Mouse (Mus musculus): Measurements from ENCODE around the gene Agbl4.

The Agbl4 gene

DNA sequence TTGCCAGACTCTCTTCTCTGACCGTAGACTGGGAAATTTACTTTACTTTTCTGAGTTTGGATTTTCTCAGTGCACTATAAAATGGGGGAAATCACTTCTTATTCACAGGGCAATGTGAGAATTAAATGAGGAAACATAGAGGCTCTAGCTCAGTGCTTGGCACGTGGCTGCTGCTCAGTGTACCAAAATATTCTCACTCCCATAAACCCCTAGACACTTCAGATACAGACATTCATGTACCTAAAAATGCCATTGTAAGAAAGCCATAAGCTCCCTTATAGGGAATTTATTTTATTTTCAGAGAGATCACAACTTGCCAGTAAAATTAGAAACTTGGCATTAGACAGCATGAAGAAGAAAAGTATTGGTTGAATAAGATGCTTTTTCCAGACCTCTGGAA lies 883.5 kb downstream of the Agbl4 start:
- no peak for DNase-seq (ENCODE audit: low spot score)

GRCm38 (mm10) chr4:111281836-111282235 lies 884.4 kb downstream of the Agbl4 start:
- DNase-seq (ENCODE audit: low spot score) = no peak

DNA sequence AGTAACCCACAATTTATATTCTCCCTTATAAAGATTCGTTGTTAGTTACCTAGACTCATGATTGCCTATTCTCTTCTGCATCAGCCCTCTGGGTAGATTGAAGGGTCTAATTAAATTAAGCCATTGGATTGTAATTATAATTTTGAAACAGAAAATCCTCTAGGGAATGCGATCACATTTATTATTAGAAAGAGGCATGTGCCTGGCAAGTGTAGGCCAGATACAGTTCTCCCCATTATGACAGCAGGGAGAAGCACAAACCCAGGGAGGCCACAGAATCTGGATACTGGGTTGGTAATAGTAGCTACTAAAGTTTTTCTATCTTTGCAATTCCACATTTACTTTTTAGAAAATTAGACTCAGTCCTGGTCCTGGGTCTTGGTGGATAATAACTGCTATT lies 887.2 kb downstream of the Agbl4 start:
- DNase-seq (ENCODE audit: low spot score) = no peak

- no peak for DNase-seq (ENCODE audit: low spot score)
Observed at GRCm38 (mm10) chr4:111294528-111295241, 897.2 kb downstream of the Agbl4 start.

DNA sequence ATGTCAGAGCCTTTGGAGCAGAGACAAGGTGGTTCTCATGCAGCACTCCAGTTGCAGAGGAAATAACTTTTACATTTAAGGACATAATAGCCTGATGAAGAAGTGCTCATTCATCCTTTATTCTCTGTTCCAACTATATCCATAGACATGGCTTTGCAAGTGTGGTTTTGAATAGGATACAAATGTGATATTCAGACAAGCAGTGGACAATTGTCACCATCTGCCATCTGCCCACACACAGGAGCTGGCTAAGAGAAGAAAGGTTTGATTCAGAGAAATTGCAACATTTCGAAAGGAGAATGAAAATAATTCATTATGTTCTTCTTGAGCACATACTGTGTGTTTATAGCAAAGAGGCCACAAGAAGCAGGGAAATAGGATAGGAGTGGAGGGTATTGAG lies 909.1 kb downstream of the Agbl4 start:
- DNase-seq (ENCODE audit: low spot score) = no peak

GRCm38 (mm10) chr4:111307166-111307565 lies 909.7 kb downstream of the Agbl4 start:
- DNase-seq (ENCODE audit: low spot score) = no peak

DNA sequence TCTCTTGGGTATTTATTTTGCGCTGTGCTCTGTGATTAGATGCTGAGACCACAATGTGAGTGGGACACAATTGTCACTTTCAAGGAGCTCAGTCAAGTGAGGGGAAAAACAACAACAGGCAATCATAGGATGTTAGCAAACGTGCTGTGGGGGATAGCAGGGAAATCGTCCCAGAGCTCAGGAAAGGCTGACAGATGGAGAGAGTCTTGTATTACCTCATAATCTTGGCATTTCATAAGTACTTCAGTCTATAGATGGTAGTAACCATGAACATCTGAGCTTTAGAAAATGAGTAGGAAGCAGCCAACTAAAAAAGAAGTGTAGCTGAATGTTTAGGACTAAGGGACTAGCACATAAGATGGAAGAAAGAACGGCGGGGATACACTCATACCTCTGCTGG lies 910.2 kb downstream of the Agbl4 start:
- no peak for DNase-seq (ENCODE audit: low spot score)

GRCm38 (mm10) chr4:111308572-111309288 lies 911.3 kb downstream of the Agbl4 start:
- DNase-seq (ENCODE audit: low spot score) = no peak

GRCm38 (mm10) chr4:111327094-111327493 lies 929.6 kb downstream of the Agbl4 start:
- no peak for DNase-seq (ENCODE audit: low spot score)

DNA sequence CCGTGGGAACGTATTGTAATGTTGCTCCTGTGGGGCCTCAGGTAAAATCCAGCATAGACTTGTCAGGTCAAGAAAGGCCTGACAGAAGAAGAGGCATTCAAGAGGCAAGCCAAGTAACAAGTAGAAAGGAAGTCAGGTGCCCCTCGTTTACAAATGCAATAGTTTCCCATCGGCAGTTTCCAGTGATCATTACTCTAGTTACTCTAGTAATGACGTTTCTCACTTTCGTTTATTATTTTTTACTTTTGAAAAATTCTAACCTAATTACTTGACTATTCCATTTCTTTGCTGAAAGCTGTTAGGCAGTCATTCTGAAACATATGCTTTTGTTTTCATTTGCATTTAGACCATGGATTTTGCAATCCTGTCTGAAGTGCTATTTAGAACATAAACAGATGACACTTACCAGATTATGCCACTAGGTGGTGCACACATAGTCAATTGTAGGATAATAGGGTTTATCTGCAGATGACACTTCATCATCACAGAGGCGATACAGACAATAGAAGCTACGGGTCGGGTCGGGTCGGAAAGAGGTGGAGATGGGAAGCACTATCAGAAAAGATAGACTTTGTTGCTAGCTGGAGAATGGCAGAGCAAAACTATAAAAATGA lies 930.4 kb downstream of the Agbl4 start:
- peak; percentile 9 for DNase-seq (ENCODE audit: low spot score)

- DNase-seq (ENCODE audit: low spot score) = no peak
Observed at GRCm38 (mm10) chr4:111329501-111329900, 932.0 kb downstream of the Agbl4 start.

DNA sequence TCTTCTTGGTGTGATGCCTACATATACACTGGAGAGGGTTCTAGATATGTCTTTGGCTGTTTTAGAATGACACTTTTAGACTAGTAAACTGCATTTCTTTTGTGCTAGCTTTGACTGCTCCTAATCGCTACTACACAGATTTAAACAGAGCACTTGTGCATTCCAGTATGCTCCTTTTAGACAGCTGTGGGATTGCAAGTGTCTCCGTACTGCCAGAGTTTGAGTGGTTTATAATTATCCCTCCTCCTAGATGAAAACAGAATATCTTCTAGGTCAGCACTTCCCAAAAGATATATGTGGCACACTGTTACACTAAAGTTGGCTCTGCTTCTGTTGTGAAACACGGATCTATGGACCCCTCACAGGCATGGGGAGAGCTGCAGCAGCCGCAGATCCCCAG lies 935.4 kb downstream of the Agbl4 start:
- no peak for DNase-seq (ENCODE audit: low spot score)

DNA sequence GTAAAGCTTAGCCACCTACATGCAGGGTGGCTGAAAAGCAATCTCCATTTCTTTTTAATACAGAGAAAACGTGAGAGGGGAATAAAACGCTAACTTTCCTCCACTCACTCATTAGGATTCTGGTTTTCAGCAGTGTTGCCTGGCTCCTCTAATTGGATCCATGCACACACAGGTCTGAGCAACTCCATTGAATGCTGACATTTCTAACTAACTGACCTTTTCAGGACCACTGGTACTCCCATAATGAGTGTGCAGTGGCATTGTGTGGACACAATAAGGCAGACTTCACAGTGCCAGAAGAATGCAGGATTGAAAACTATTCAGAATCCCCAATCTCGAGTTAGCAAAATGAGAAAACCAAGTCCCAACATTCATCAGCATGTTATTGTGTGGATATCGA lies 952.5 kb downstream of the Agbl4 start:
- DNase-seq (ENCODE audit: low spot score) = no peak

- DNase-seq (ENCODE audit: low spot score) = no peak
Observed at GRCm38 (mm10) chr4:111350615-111351525, 953.4 kb downstream of the Agbl4 start.

DNA sequence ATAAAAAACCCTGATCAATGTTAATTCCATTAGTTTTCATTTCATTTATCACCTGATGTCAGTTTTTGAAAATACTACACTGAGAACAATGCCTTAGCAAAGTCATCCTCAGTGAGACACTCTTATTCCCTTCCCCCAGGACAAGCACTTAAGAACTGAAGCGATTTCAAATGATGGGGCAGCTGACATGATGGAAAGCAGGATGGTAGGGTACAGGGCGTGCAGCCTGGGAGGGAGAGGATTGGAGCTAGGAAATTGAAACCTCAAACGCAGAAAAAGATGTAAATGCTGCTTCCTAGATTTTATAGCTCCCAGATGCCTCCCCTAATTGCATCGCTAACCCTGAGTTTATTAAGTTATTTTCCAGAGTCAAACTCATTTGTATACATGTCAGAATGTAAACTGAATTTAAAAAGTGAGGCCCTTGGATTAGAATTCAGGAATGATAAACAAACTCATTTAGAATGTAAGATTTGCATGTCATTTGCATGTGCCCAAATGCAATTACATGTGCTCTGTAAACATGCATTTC lies 959.2 kb downstream of the Agbl4 start:
- DNase-seq (ENCODE audit: low spot score) = no peak

DNA sequence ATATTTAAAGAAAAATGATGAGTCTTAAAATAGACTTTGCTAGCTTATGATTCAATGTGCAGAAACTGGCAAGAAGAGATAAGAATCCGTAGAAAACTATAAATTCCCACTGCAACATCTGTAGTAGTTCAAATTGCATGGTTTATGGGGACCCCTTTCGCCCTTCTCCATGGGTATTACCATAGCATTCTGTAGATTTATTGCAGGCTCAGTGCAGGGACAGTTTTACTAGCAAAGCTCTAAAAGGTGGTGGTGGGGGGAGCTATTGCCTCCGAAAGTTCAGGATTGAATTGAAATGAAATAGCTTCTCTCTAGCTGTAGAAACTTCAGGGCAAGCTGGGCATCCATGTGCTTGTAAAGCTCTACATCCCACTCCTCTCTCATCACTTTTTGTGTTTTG lies 959.7 kb downstream of the Agbl4 start:
- no peak for DNase-seq (ENCODE audit: low spot score)

DNA sequence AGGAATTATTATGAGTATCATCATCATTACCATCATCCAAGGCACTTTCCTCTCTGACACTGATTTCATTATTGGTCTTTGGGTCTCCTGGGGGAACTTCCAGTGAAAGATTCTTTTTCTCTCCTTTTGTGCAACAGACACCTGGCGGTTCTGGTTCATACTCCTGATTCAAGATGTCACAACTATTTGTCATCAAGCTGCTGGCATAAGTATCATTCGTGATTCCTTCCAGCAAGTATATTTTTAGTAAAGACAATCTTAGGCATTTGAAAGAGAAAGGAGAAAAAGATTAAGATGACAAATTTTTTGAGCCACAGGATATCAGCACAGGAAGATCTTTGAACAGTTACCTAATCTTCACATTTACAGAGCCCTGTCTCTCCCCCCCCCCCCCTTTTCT lies 966.7 kb downstream of the Agbl4 start:
- DNase-seq (ENCODE audit: low spot score) = no peak

GRCm38 (mm10) chr4:111367771-111368170 lies 970.3 kb downstream of the Agbl4 start:
- no peak for DNase-seq (ENCODE audit: low spot score)

- DNase-seq (ENCODE audit: low spot score) = no peak
Observed at GRCm38 (mm10) chr4:111377159-111377558, 979.7 kb downstream of the Agbl4 start.

GRCm38 (mm10) chr4:111378071-111378470 lies 980.6 kb downstream of the Agbl4 start:
- DNase-seq (ENCODE audit: low spot score) = no peak

GRCm38 (mm10) chr4:111383101-111383500 lies 985.6 kb downstream of the Agbl4 start:
- DNase-seq (ENCODE audit: low spot score) = no peak

GRCm38 (mm10) chr4:111390736-111391135 lies 993.3 kb downstream of the Agbl4 start:
- no peak for DNase-seq (ENCODE audit: low spot score)
